Mouse (Mus musculus) erythroblast, adult 5-6 weeks (primary cell): Measurements from ENCODE around the gene Col2a1. TPM values are rescaled to one million over a fixed set of nuclear protein-coding genes. Genes with fewer than 3 reads are reported as not detected.

Experiments used
- ATAC-seq: replicated peaks from 2 replicates; pipeline ENCODE4 v1.8.0; 2016; ENCODE audit warnings: moderate number of reproducible peaks, mild to moderate bottlenecking, moderate TSS enrichment, inconsistent platforms; ENCODE audit not compliant: poor library complexity, low FRiP score, severe bottlenecking
- total RNA-seq, 2 experiments: library from RNA; stranded (forward) in 1 of 2; stranded (reverse) in 1 of 2; fragments of 150-400 nt in 1 of 2; fragments of 200-764, 138-1000 nt in 1 of 2; gene quantifications; 2 replicates each; pipeline versions ENCODE4 v1.2.3 to v1.2.4; 2015 to 2017; ENCODE audit warnings: low replicate concordance in 2 of 2

Col2a1 gene
- not detected in 2 replicates for total RNA-seq (2015; ENCODE audit: low replicate concordance)
- total RNA-seq (2017; ENCODE audit: low replicate concordance), result not detected in 2 replicates

GRCm38 (mm10) chr15:98003822-98004739 lies at the start of gene Col2a1:
Col2a1 (minus strand) TSS chr15:98004695.
- ATAC-seq, result no peak

DNA sequence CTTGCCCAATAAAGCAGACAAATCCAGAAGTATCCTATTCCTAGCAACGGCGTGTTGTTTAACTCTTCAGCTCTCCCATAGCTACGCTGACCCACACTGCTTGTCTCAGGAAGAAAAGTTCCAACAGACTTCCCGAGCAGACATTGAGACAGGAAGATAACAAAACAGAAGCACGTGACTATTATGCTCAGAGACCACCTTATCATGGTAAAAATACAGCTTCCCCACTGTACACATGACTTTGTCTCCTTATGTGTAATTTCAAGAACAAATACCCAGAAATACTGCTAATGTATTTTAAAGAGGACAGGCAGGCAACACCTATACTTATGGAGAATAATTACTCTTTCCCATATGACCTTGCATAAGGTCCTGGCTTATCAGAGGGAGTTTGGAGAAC lies 47.2 kb upstream of the Col2a1 start:
- ATAC-seq, result no peak

DNA sequence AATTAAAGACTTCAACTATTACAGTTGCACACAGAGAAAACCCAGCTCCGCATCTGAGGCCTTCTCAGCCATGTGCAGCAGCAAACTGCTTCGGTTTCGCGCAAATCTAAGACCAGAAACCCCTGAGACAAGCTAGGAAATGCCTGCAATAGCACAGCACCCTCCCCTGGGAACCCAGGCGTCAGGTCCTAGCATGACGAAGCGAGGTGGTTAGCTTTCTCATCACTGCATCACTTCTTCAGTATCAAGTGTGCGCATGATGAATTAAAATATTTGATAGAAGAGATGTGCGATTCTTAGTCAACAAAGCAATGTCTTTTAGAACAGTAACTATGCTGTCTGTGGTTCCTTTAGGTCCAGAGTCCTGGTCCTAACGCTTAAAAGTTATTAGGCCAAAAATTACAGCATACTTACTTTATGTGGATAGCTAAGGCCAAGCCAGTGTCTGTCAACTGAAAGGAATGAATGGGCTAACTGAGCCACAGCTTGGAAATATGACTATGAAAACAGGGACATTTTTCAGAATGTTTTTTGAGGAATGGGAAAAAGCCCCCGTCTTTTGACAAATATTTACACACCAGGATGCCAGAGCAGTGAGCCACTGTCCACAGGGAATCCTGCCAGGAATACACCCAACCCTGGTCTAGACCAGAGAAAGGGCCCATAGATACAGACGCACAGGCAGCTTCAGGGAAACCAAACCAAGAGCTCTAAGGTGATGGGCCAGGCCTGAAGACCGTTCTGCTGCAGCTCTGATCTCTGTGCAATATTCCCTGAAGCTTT lies 44.6 kb upstream of the Col2a1 start:
- no peak for ATAC-seq

GRCm38 (mm10) chr15:98044387-98044786 lies 39.9 kb upstream of the Col2a1 start:
- no peak for ATAC-seq

GRCm38 (mm10) chr15:98043967-98044366 lies 39.5 kb upstream of the Col2a1 start:
- ATAC-seq, result no peak

- no peak for ATAC-seq
Observed at GRCm38 (mm10) chr15:98042508-98042907, 38.0 kb upstream of the Col2a1 start.

GRCm38 (mm10) chr15:98039682-98040081 lies 35.2 kb upstream of the Col2a1 start:
- no peak for ATAC-seq

- no peak for ATAC-seq
Observed at GRCm38 (mm10) chr15:98036578-98036977, 32.1 kb upstream of the Col2a1 start.

GRCm38 (mm10) chr15:98035076-98035755 lies 30.7 kb upstream of the Col2a1 start:
- ATAC-seq, result no peak

GRCm38 (mm10) chr15:98033233-98033748 lies 28.8 kb upstream of the Col2a1 start:
- ATAC-seq, result no peak

DNA sequence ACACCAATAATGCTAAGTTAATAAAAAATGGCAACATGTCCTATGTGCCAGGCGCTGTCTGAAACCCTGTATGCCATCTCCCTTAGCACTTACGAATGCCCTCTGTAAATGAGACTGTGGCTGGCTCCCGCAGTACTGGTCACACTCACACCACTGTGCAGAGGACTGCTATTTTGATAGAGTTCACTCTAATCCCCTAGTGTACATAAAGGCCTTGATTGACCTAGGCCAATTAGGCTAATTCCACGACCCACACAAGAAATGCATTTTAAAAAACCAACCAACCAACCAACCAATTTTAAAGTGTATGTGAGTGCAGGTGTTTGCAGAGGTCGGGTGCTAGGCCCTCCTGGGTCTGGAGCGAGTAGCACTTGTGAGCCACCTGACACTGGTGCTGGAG lies 25.3 kb upstream of the Col2a1 start:
- ATAC-seq, result no peak

DNA sequence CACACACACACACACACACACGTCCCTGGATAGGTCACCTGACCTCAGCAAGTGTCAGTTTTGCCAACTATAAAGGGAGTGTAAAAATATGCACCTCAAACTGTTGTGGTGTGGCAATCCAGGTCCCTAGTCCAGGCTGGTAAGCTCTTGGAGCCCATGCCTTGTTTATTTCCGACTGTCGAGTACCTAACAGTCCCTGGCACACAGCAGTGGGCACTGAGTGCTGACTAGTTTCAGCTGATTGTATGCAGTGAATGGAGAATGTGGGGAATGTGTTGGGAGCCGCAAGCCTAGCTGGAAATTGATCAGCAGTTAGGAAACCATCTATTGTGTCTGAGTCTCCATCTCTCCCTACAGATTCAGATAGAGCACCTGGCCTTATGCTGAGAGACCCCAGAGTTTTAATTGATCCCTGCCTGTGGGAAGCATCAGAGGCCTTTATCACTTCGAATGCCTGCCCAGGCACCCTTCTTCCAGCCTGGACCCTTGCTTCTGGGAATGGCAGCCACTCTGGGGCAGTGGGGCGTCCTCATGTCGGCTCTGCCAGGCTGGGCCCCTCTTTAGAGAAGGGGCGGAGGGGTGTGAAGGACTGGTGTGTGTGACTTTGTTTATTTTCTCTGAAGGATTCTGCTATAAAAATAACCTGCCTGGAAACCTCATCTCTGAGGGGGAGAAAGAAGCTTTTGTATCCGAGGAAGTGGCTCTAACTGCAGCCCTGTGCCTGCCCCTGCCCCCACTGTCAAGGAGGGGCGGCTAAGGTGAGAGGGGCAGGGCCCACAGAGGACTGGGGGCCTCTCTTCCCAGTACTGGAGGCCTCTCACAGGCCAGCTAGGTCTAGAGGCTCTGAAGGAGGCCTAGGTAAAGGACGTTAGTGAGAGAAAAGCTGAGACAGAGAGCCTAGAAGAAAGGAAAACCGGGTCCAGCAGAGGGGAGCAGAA lies 22.7 kb upstream of the Col2a1 start:
- ATAC-seq, result no peak

DNA sequence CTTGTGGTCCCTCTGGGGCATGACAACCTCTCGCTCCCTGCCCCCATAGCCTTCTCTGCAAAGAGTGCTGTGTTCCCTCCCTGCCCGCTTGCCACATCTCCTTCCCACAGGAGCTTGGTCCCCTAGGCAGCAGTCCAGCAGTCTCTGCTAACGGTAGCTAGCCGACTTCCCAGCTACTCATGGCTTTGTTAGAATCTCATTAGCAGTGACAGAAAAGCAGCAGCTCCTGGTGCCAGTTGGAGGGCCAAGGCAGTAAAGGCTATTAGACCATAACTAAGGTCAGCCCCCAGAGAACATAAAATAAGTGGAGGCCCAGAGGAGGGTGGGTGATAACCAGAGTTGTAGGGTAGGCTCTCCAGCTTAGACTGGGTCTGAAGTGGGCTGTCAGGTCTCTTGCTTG lies 21.1 kb upstream of the Col2a1 start:
- ATAC-seq, result no peak

DNA sequence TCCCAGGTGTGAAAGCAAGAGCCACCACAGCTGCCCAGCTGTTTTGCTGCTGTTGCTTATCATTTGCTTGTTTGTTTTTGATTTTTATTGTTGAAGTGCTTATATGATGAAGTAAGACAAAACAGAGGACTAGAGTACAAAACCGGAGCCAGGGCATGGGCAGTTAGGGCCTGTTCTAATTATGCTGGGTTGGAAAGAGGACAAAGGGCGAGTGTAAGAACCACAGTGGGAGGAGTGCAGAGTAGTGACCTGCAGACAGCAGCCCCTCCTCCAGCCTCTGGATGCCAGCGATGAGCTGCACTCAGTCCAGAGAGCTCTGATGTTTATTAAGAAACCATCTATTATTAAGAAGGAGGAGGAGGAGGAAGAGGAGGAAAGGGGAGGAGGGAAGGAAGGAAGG lies 18.6 kb upstream of the Col2a1 start:
- ATAC-seq, result no peak

- ATAC-seq, result no peak
Observed at GRCm38 (mm10) chr15:98021886-98022285, 17.4 kb upstream of the Col2a1 start.

DNA sequence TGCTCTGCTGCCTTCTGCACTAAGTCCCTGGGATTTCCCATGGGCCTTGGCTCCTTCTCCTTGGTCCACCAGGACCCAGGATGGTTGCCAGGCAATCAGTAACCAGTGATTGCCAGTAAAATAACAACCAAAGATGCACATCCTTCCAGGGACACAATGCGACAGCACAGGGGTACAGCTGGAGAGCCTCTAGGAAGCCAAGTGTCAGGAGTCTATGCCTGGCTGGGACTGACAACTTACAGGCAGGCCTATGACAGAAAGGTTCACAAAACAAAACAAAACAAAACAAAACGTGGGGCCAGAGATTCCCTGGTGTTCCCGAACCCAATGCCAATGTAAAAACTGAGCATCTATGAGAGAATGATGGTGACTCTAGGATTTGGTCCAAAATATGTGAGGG lies 14.6 kb upstream of the Col2a1 start:
- ATAC-seq, result no peak

DNA sequence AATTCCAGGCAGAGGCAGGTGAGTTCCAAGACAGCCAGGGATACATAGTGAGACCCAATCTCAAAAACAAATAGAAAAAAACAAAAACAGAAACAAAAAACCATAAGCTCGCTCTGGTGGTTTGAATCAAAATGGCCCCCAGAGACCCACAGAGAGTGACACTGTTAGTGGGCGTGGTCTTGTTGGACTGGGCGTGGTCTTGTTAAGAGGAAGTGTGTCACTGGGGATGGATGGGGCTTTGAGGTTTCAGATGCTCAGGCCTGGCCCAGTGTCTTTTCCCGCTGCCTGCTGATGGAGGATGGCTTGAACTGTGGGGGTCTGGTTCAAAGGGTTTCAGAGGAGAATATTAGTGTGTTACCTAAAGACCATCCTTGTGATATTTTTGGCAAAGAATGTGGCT lies 13.4 kb upstream of the Col2a1 start:
- ATAC-seq, result no peak

DNA sequence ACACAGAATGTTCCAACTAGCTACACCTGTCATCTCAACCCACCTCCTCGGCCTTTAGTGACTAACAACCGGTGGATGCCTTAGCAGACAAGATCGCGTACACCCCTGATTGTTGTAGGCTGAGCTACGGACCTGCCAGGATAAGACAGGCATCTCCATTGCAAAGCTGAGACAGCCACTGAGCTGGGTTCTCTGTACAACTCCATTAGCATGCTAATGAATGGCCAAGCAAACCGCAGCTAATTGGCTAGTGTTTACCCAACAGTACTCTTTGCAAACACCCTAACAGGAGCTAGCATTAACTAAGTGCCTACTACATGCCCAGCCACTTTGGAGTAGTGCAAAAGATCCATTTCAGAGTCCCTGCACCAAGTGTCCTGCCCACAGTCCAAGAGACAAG lies 8.3 kb upstream of the Col2a1 start:
- no peak for ATAC-seq

- ATAC-seq, result 0 out of 2 replicates have a peak, but pooled peaks have one; percentile 44
Observed at GRCm38 (mm10) chr15:98005181-98005580, 686 bp upstream of the Col2a1 start.
